Mouse (Mus musculus): ENCODE measurements around the gene Crls1.

Crls1 gene

DNA sequence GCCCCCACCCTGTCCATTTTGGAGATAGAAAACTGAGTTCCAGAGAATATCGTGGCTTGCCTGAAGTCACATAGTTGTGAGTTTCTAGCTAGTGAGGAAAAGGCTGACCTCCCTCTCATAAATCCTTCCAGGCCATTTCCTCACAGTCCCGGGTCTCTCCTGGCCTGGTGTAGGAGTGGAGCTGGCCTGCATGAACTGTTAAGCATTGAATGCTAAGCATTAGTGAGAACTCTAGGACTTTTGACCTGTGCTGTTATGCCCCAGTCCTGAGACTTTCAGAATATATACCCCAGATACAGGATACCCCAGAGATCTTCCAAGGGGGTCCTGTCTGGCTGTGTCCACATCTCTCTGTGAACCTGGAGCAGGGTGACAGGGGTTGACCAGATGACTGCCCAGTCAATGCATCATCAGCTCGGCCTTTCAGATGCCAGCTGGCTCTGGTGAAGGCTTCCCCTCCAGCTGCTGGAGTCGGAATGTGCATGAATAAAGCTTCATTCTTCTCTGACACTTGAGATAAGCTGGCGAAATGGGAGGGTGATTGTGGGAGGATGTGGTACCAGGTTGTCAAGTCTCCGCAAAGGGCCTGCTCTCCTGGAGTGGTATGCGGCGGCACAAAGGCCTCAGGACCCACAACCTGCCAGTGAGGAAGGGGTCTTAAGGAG is 38.0 kb downstream of the Crls1 start:
- DNase-seq: no peak

DNA sequence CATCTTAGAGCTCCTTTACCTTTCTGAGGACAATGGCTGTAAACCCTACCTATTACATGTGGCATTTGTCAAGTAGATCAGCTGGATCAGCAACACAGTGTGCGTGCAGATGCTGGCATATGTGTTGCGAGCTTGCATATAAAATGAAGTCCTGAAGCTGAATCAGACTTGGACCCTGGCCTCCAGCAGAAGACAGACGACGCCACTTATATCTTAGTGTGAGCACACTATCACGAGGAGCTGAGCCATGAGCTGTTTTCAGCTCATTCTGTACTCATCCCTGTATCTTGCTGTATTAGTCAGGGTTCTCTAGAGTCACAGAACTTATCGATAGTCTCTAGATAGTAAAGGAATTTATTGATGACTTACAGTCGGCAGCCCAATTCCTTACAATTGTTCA is 38.8 kb downstream of the Crls1 start:
- no peak for DNase-seq

DNA sequence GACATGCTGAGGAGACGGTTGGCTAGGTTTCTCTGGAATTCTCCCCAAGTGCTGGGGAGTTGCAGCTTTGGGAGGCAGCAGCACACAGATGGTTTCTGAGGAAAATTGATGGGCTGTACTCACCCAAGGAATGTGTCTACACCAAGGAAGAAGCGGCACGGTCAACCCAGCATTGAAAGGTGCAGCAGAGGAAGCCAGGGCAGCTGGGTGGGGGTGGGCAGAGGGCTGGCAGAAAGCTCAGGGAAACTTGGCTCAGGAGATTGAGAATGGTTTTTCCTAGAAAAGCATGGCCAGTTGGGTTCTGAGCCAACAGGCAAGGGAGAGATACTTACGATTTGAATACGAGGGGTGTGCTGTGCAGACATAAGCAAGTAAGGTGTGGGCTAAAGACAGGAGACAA is 47.4 kb downstream of the Crls1 start:
- DNase-seq: no peak

DNA sequence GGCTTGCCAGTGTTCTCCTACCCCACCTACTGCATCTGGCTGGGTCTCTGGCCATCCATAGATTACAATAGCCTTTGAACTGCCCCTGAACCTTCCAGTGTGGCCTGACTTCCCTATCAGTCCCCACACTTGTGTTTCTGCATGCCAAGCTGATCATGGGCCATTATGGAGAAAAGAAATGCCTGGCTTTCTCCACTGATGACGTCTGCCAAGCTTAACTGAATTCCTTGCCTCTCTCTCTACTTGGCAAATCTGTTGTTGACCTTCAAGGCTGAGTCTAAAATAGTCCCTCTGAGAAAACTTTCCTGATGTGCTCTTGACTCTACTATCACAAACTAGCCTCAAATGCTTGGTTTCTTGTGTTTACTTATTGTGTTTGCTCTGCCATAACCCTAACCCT is 51.7 kb downstream of the Crls1 start:
- no peak for DNase-seq

DNA sequence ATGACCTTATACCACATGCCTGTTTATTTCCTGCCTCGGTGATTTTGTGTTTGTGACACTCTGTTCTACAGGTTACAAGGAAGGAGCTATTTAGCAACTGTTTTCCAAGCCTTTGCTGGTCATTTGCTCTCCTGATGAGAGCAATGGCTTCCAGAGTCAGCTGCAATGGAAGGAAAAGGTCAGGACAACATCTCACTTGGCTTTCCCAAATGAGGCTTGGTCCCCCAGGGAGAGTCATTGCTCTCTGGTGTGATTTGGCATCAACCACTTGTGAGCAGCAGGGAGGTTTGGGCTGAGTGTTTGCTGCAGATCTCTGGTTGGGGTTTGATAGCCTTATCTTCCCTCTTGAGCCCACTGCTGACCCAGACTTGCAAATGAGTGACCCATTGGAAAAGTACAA is 54.1 kb downstream of the Crls1 start:
- no peak for DNase-seq

DNA sequence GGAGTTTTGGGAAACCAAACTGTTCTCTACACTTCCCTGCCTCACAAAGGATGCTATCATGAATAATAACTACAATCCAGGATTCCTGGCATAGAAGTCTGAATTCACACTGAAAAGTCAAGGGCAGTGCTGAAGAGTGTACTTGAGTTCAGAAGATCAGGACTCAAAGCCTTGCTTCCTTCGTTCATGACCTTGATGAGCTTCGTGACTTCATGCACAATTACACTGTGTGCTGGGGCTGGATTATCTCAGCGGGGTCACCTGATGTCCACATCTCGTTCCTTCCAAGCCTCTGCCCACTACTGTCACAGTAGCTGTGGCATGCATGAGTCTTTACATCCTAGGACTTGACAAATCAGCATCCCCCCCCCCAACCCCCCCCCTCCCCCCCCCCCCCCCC is 55.2 kb downstream of the Crls1 start:
- no peak for DNase-seq

DNA sequence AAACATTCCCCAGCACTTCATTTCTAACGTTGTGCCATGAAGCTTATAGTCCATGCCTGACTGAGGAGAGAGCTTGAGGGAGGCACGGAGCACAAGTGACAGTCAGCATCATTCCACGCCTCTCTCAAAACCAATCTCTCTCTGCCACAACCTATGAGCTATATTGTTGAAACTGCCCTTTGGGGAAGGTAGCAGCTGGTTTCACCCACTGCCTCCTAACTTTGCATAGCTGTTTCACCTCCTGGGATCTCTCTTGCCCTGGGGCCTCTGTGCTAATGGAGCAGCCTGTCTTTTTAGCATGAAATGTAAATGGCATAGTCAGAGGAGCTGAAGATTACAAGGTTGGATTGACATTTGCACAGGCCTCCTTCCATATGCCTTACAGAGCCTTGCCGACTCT is 55.6 kb downstream of the Crls1 start:
- no peak for DNase-seq

DNA sequence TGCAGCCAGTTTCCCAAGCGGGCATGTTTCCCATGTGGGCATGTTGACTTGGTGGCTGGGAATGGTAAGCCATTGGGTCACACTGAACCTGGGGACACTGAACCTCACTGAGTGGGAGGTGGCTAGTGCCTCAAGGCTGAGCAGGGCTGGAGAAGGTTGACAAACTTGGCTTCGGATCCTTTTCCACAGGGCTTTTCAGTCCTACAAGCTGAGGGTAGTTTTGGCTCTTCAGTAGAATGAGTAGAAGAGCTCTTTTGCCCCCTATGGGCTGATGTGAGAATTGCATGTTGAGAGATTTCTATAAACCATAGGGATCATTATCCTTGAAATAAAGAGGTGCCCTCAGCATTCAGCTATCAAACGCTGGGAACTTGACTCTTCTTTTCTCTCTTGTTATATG is 57.0 kb downstream of the Crls1 start:
- DNase-seq: peak; percentile 27 to 71

DNA sequence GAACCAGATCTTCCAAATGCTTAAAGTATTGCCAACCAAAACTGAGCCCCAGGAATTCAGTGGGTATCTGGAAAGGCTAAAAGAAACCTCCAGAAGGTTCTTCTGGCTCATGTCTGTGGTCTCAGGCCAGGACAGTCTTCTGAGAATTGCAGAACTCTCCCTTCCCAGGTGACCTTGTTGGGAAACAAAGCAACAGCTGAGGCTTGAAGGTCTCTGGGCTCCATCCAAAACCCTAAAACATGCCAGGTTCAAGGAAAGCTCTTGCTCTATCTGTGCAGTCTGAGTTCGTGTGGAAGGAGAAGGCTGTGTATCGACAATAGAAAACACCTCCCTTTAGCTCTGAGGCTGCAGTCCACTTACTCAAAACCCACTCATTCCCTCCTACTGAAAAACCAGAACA is 58.5 kb downstream of the Crls1 start:
- DNase-seq: no peak

DNA sequence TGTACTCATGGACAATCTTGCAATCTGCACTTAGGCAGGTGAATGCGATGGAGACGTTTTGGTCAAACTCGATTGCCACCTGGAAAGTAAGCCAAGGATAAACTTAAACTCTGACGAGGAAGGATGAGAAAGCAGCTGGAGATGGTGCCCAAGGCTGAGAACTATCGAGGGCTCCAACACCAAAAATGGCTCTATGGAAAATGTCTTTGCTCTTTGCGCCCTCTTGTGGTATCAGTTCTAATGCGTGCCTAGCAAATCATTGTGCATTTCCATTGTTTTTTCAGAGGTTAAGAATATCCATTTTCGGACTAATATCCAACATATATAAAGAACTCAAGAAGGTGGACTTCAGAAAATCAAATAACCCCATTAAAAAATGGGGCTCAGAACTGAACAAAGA is 60.3 kb downstream of the Crls1 start:
- peak; percentile 17 to 54 for DNase-seq

DNA sequence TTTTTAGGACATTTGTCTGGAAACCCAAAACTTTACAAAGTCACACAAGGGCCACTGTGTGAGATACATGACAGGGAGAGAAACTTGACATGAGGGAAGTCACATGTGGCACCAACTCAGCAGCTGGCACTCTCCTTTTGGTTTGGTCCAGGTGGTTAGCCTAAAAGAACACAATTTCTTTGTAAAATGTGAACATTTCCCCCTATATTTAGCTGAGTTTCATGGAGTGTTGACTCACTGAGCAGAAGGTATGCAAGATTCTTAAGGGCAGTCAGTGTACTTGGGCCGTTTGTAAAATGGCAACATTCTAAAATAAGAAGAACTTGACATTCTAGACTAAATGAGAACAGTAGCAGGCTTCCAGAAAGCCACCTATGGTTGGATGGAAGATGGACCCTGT is 68.3 kb downstream of the Crls1 start:
- DNase-seq: no peak
